Mouse (Mus musculus): ENCODE data around the gene Epha6. TPM values are rescaled to one million over a fixed set of nuclear protein-coding genes. Genes with fewer than 3 reads are reported as not detected.
"Not testable (repeated sequence)": the region's sequence is repeated elsewhere in the genome, so short reads cannot be mapped to it uniquely, and the experiment has no call there.

Epha6 gene
- polyA plus RNA-seq, 2 experiments = not detected

DNA sequence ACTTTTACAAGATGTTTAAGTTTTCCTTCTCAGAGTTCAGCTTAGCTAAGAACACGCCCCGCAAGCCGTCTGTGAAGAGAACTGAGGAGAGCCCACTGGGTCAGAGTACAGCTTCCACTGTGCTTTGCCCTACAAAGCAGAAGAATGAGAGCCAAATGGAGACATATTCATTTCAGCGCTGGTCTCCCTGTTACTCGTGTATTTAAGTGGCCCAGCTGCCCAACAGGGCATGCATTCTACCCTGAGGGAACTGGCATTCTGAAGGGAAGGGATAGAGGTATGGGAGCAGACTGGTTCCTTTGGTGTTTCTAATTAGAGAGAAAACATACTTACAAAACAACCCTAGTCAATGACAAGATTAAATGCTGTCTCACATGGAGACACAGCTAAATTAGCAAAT is 772.9 kb downstream of the Epha6 start:
- Histone ChIP-seq H3K4me3 (ENCODE audit: insufficient read depth in 1 of 2, low read depth in 2 of 2, low read length in 2 of 2) (no peak overlapping the region), H3K9ac (replicated peaks) (no peak overlapping the region), H3K27me3 (ENCODE audit: control insufficient read depth, insufficient read depth, low read length) (no peaks in the 10 kb centered on the region), H3K9me3 (ENCODE audit: control insufficient read depth, low read length) (no peaks in the 10 kb centered on the region), H3K27ac (no peak overlapping the region), H3K36me3 (replicated peaks; ENCODE audit: control insufficient read depth, insufficient read depth, low read depth) (no peaks in the 10 kb centered on the region), H3K4me2 (ENCODE audit: low read depth) (no peak overlapping the region), H3K4me1 (replicated peaks; ENCODE audit: control insufficient read depth in 2 of 2, insufficient read depth in 2 of 2, low read length in 1 of 2) (no peaks in the 10 kb centered on the region)
- ATAC-seq (ENCODE audit: insufficient read depth) (no peak), DNase-seq (ENCODE audit: low read depth in 3 of 3, low spot score in 3 of 3) (no peak)
- 52% methylated on average over 5 of the region's 5 CpGs for WGBS (ENCODE audit: insufficient replicate concordance)
- TF ChIP-seq EP300 (IDR thresholded peaks at IDR 0.05; ENCODE audit: low read depth) (no peak), CTCF (IDR thresholded peaks at IDR 0.05; ENCODE audit: low read depth) (no peak)

DNA sequence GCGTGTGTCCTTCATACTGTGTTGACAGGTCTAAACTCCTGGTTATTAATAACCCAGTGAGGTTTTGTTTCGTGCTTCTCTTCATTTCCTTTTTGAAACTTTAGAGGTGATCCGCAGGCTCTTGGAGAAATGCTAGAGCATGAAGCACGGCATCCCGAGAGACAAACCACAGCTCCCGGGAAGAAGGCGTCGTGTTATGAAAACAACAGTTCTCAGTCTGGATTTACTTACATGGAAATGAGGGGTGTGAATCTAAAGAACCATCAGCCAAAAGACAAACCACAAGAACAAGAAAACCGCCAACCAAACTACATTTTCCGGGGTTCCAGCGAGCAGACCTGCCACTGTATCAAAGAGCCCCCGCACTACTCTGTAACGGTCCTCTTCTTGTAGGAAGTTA is 775.7 kb downstream of the Epha6 start:
- 75% methylated on average over 13 of the region's 13 CpGs for WGBS (ENCODE audit: insufficient replicate concordance)
- H3K4me3 ChIP-seq (ENCODE audit: insufficient read depth in 1 of 2, low read depth in 2 of 2, low read length in 2 of 2) = no peak overlapping the region
- no peak overlapping the region for H3K27ac ChIP-seq
- no peaks in the 10 kb centered on the region for H3K4me1 ChIP-seq (replicated peaks; ENCODE audit: control insufficient read depth in 2 of 2, insufficient read depth in 2 of 2, low read length in 1 of 2)
- ATAC-seq (ENCODE audit: insufficient read depth) (no peak), DNase-seq (ENCODE audit: low read depth in 3 of 3, low spot score in 3 of 3) (no peak)
- H3K27me3 ChIP-seq (ENCODE audit: control insufficient read depth, insufficient read depth, low read length) = no peaks in the 10 kb centered on the region
- TF ChIP-seq EP300 (IDR thresholded peaks at IDR 0.05; ENCODE audit: low read depth) (no peak), CTCF (IDR thresholded peaks at IDR 0.05; ENCODE audit: low read depth) (no peak)
- H3K9me3 ChIP-seq (ENCODE audit: control insufficient read depth, low read length) = no peaks in the 10 kb centered on the region
- H3K36me3 ChIP-seq (replicated peaks; ENCODE audit: control insufficient read depth, insufficient read depth, low read depth) = no peaks in the 10 kb centered on the region
- no peak overlapping the region for H3K4me2 ChIP-seq (ENCODE audit: low read depth)
- H3K9ac ChIP-seq (replicated peaks) = no peak overlapping the region

- not testable (repeated sequence) for H3K4me1 ChIP-seq (replicated peaks; ENCODE audit: control insufficient read depth in 2 of 2, insufficient read depth in 2 of 2, low read length in 1 of 2); DNase-seq (ENCODE audit: low read depth in 3 of 3, low spot score in 3 of 3); H3K9ac ChIP-seq (replicated peaks); ATAC-seq (ENCODE audit: insufficient read depth); H3K9me3 ChIP-seq (ENCODE audit: control insufficient read depth, low read length); H3K4me2 ChIP-seq (ENCODE audit: low read depth); H3K4me3 ChIP-seq (ENCODE audit: insufficient read depth in 1 of 2, low read depth in 2 of 2, low read length in 2 of 2); H3K27me3 ChIP-seq (ENCODE audit: control insufficient read depth, insufficient read depth, low read length); H3K36me3 ChIP-seq (replicated peaks; ENCODE audit: control insufficient read depth, insufficient read depth, low read depth); H3K27ac ChIP-seq
- 50% methylated on average over 4 of the region's 4 CpGs for WGBS (ENCODE audit: insufficient replicate concordance)
These were observed 805.5 kb downstream of the Epha6 start for GRCm38 (mm10) chr16:59799790-59800189.

- Histone ChIP-seq H3K9me3 (ENCODE audit: control insufficient read depth, low read length) (no peaks in the 10 kb centered on the region), H3K36me3 (replicated peaks; ENCODE audit: control insufficient read depth, insufficient read depth, low read depth) (no peaks in the 10 kb centered on the region), H3K27ac (no peak overlapping the region), H3K4me3 (ENCODE audit: insufficient read depth in 1 of 2, low read depth in 2 of 2, low read length in 2 of 2) (no peak overlapping the region), H3K4me2 (ENCODE audit: low read depth) (no peak overlapping the region), H3K27me3 (ENCODE audit: control insufficient read depth, insufficient read depth, low read length) (no peaks in the 10 kb centered on the region), H3K9ac (replicated peaks) (no peak overlapping the region), H3K4me1 (replicated peaks; ENCODE audit: control insufficient read depth in 2 of 2, insufficient read depth in 2 of 2, low read length in 1 of 2) (no peaks in the 10 kb centered on the region)
- WGBS (ENCODE audit: insufficient replicate concordance) = 52% methylated on average over 2 of the region's 2 CpGs
- ATAC-seq (ENCODE audit: insufficient read depth) = no peak
- no peak for DNase-seq (ENCODE audit: low read depth in 3 of 3, low spot score in 3 of 3)
- TF ChIP-seq EP300 (IDR thresholded peaks at IDR 0.05; ENCODE audit: low read depth) = no peak
- TF ChIP-seq CTCF (IDR thresholded peaks at IDR 0.05; ENCODE audit: low read depth) = no peak
These were observed 833.0 kb downstream of the Epha6 start for GRCm38 (mm10) chr16:59772297-59772696.

- H3K27ac ChIP-seq = no peak overlapping the region
- no peak overlapping the region for H3K4me3 ChIP-seq (ENCODE audit: insufficient read depth in 1 of 2, low read depth in 2 of 2, low read length in 2 of 2)
- ATAC-seq (ENCODE audit: insufficient read depth) (no peak), DNase-seq (ENCODE audit: low read depth in 3 of 3, low spot score in 3 of 3) (no peak)
- TF ChIP-seq CTCF (IDR thresholded peaks at IDR 0.05; ENCODE audit: low read depth) (no peak), EP300 (IDR thresholded peaks at IDR 0.05; ENCODE audit: low read depth) (no peak)
- H3K27me3 ChIP-seq (ENCODE audit: control insufficient read depth, insufficient read depth, low read length) = no peaks in the 10 kb centered on the region
- WGBS (ENCODE audit: insufficient replicate concordance) = 81% methylated on average over 1 of the region's 1 CpGs
- H3K9ac ChIP-seq (replicated peaks) = no peak overlapping the region
- no peaks in the 10 kb centered on the region for H3K36me3 ChIP-seq (replicated peaks; ENCODE audit: control insufficient read depth, insufficient read depth, low read depth)
- H3K4me1 ChIP-seq (replicated peaks; ENCODE audit: control insufficient read depth in 2 of 2, insufficient read depth in 2 of 2, low read length in 1 of 2) = no peaks in the 10 kb centered on the region
- H3K9me3 ChIP-seq (ENCODE audit: control insufficient read depth, low read length) = no peaks in the 10 kb centered on the region
- no peak overlapping the region for H3K4me2 ChIP-seq (ENCODE audit: low read depth)
These were observed 834.9 kb downstream of the Epha6 start for GRCm38 (mm10) chr16:59770421-59770820.

DNA sequence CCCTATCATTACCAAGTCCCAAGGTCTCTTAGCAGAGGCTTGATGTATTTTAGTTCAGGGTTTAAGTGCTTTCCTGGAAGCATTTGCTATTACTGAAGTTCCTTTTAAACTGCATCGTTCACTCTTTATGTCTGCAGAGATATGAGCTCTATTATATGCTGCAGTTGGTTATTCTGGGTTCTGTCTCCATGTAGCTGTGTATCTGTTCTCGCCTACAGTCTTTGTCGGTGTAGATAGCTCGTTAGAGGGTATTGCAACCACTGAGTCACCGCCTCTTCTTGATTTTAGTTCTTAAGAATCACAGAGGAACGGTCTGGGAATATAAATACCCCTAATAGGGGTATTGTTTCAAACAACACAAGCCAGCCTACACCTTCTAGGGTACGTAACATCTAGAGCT is 835.4 kb downstream of the Epha6 start:
- DNase-seq (ENCODE audit: low read depth in 3 of 3, low spot score in 3 of 3) = no peak
- H3K4me1 ChIP-seq (replicated peaks; ENCODE audit: control insufficient read depth in 2 of 2, insufficient read depth in 2 of 2, low read length in 1 of 2) = no peaks in the 10 kb centered on the region
- H3K27ac ChIP-seq = no peak overlapping the region
- no peaks in the 10 kb centered on the region for H3K27me3 ChIP-seq (ENCODE audit: control insufficient read depth, insufficient read depth, low read length)
- 66% methylated on average over 7 of the region's 7 CpGs for WGBS (ENCODE audit: insufficient replicate concordance)
- TF ChIP-seq CTCF (IDR thresholded peaks at IDR 0.05; ENCODE audit: low read depth) = no peak
- H3K9me3 ChIP-seq (ENCODE audit: control insufficient read depth, low read length) = no peaks in the 10 kb centered on the region
- H3K9ac ChIP-seq (replicated peaks) = no peak overlapping the region
- no peak for ATAC-seq (ENCODE audit: insufficient read depth)
- H3K4me2 ChIP-seq (ENCODE audit: low read depth) = no peak overlapping the region
- H3K4me3 ChIP-seq (ENCODE audit: insufficient read depth in 1 of 2, low read depth in 2 of 2, low read length in 2 of 2) = no peak overlapping the region
- no peaks in the 10 kb centered on the region for H3K36me3 ChIP-seq (replicated peaks; ENCODE audit: control insufficient read depth, insufficient read depth, low read depth)

All from liver, embryonic 14.5 days (tissue).